Mouse (Mus musculus): ENCODE measurements at regions not wholly inside any gene's neighbourhood (a gene's known extent, or its start where the extent isn't known, plus 50 kb on each side); places are given as distances from the start of the nearest gene placed in this dataset.

- TF ChIP-seq CTCF (IDR thresholded peaks at IDR 0.05; ENCODE audit: low read depth, low read length): no peak
- no peak for TF ChIP-seq POLR2A (IDR thresholded peaks at IDR 0.05; ENCODE audit: insufficient read depth, low read length)
These were observed 204.8 kb downstream of the Slc30a10 start for GRCm38 (mm10) chr1:185659476-185659875.

Measured in ES-Bruce4 (cell line).